Mouse (Mus musculus) erythroblast, adult 5-6 weeks (primary cell): ENCODE measurements around the gene Dpf3. TPM values are rescaled to one million over a fixed set of nuclear protein-coding genes. Genes with fewer than 3 reads are reported as not detected.

Experiments
- ATAC-seq: replicated peaks from 2 replicates; pipeline ENCODE4 v1.8.0; 2016; ENCODE audit warnings: moderate number of reproducible peaks, mild to moderate bottlenecking, moderate TSS enrichment, inconsistent platforms; ENCODE audit not compliant: poor library complexity, low FRiP score, severe bottlenecking
- total RNA-seq, 2 experiments: library from RNA; stranded (forward) in 1 of 2; stranded (reverse) in 1 of 2; fragments of 150-400 nt in 1 of 2; fragments of 200-764, 138-1000 nt in 1 of 2; gene quantifications; 2 replicates each; pipeline versions ENCODE4 v1.2.3 to v1.2.4; 2015 to 2017; ENCODE audit warnings: low replicate concordance in 2 of 2

Dpf3 gene
- total RNA-seq, 2 experiments from 2014 or later: 29.2 to 138 TPM

GRCm38 (mm10) chr12:83309031-83309804 is 178.3 kb downstream of the Dpf3 start:
- peak; percentile 90 for ATAC-seq

- peak; percentile 66 for ATAC-seq
These were observed 178.9 kb downstream of the Dpf3 start for GRCm38 (mm10) chr12:83308627-83309026.

GRCm38 (mm10) chr12:83303221-83303620 is 184.3 kb downstream of the Dpf3 start:
- ATAC-seq: no peak

- ATAC-seq: no peak
These were observed 185.0 kb downstream of the Dpf3 start for GRCm38 (mm10) chr12:83302320-83303153.

GRCm38 (mm10) chr12:83301616-83302319 is 185.7 kb downstream of the Dpf3 start:
- ATAC-seq: no peak

GRCm38 (mm10) chr12:83298358-83298757 is 189.2 kb downstream of the Dpf3 start:
- ATAC-seq: no peak

GRCm38 (mm10) chr12:83295031-83295430 is 192.5 kb downstream of the Dpf3 start:
- no peak for ATAC-seq

- ATAC-seq: no peak
These were observed 195.6 kb downstream of the Dpf3 start for GRCm38 (mm10) chr12:83291915-83292314.

- no peak for ATAC-seq
These were observed 200.7 kb downstream of the Dpf3 start for GRCm38 (mm10) chr12:83286496-83287492.

GRCm38 (mm10) chr12:83283591-83284320 is 203.8 kb downstream of the Dpf3 start:
- ATAC-seq: no peak

GRCm38 (mm10) chr12:83277537-83278441 is 209.7 kb downstream of the Dpf3 start:
- ATAC-seq: 0 out of 2 replicates have a peak, but pooled peaks have one; percentile 27

- ATAC-seq: no peak
These were observed 216.3 kb downstream of the Dpf3 start for GRCm38 (mm10) chr12:83271215-83271614.

GRCm38 (mm10) chr12:83268504-83268922 is 219.0 kb downstream of the Dpf3 start:
- ATAC-seq: no peak

GRCm38 (mm10) chr12:83260540-83260939 is 227.0 kb downstream of the Dpf3 start:
- ATAC-seq: no peak

GRCm38 (mm10) chr12:83254399-83254798 is 233.1 kb downstream of the Dpf3 start:
- ATAC-seq: no peak

GRCm38 (mm10) chr12:83249066-83249465 is 238.4 kb downstream of the Dpf3 start:
- no peak for ATAC-seq

- no peak for ATAC-seq
These were observed 238.9 kb downstream of the Dpf3 start for GRCm38 (mm10) chr12:83248636-83249035.
